Mouse (Mus musculus) spleen, adult 2 months (tissue): ENCODE data around the gene Fut4.

ENCODE experiments used
- CTCF ChIP-seq: fragments of 200-500 bp; IDR thresholded peaks from 2 replicates; pipeline ENCODE4 v1.5.1; 2011; ENCODE audit warnings: mild to moderate bottlenecking, inconsistent platforms; ENCODE audit not compliant: insufficient read depth, insufficient read length, insufficient replicate concordance; ENCODE audit errors: extremely low read depth
- POLR2A ChIP-seq: fragments of 200-500 bp; IDR thresholded peaks from 2 replicates; pipeline ENCODE4 v1.6.1; 2011; ENCODE audit warnings: low read depth, low read length, inconsistent platforms

DNA sequence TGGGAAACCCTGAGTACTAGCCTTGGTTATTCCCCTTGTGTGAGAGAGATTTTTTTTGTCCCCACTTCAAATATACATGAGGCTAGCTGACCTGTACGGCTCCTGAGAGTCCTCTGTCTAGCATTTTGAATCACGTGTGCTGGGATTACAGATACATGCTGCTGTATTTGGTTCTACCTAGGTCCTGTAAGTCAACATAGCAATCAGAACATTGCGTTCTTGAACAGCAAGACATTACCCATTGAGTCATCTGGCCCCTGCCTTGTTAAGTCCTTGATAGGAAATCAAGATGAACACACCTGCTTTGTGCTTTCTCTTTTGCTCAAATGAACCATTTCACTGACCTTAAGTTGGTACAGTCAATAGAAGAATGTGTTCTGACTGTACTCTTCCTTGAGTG is 2.3 kb upstream of the Fut4 start:
- TF ChIP-seq POLR2A (no peak), CTCF (no peak)
